Mouse (Mus musculus) splenic B cell, adult 2 months (primary cell): ENCODE measurements at regions not wholly inside any gene's neighbourhood (a gene's known extent, or its start where the extent isn't known, plus 50 kb on each side); places are given as distances from the start of the nearest gene placed in this dataset.
"Not testable (repeated sequence)": the region's sequence is repeated elsewhere in the genome, so short reads cannot be mapped to it uniquely, and the experiment has no call there.

Source experiments
- DNase-seq: peaks from one replicate; pipeline ENCODE4 v3.0.0-alpha.2; 2011; ENCODE audit warnings: low read depth, low spot score
- H3K27me3 ChIP-seq: 2 replicates; pipeline ENCODE4 v1.6.1; 2012; ENCODE audit warnings: mild to moderate bottlenecking, low read length, moderate library complexity, mixed read lengths; ENCODE audit not compliant: control insufficient read depth, poor library complexity, insufficient read depth, severe bottlenecking
- H3K36me3 ChIP-seq: 2 replicates; pipeline ENCODE4 v1.6.1; 2012; ENCODE audit warnings: mild to moderate bottlenecking, low read length, moderate library complexity, mixed read lengths; ENCODE audit not compliant: control insufficient read depth, poor library complexity, insufficient read depth, severe bottlenecking

- DNase-seq = peak; percentile 6
- H3K36me3 ChIP-seq = no peaks in the 10 kb centered on the region
- no peaks in the 10 kb centered on the region for H3K27me3 ChIP-seq
Observed at GRCm38 (mm10) chr4:61998366-61998765, 55.6 kb downstream of the Mup20 start.

DNA sequence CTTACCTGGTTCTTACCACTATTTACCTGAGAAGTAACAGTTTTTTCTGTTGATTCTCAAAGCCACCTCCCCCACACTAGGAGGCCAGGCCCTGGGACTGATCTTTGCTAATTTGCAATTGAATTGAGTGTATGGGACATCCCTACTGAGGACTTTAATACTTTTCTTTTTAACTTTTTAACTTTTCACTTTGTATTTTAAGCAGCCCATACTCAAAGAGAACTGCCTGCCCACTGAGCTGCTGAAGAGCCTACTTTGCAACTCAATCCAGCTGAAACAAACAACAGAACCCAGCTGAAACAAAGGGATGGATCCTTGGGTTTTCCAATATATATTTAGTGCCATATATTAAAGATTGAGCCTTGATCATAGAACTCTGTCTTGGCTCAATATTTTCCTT, 64.0 kb downstream of the Mup20 start:
- not testable (repeated sequence) for H3K27me3 ChIP-seq, DNase-seq, H3K36me3 ChIP-seq

- Histone ChIP-seq H3K27me3 (no peaks in the 10 kb centered on the region), H3K36me3 (no peaks in the 10 kb centered on the region)
- DNase-seq = no peak
Observed at GRCm38 (mm10) chr4:61976159-61976558, 77.8 kb downstream of the Mup20 start.

DNA sequence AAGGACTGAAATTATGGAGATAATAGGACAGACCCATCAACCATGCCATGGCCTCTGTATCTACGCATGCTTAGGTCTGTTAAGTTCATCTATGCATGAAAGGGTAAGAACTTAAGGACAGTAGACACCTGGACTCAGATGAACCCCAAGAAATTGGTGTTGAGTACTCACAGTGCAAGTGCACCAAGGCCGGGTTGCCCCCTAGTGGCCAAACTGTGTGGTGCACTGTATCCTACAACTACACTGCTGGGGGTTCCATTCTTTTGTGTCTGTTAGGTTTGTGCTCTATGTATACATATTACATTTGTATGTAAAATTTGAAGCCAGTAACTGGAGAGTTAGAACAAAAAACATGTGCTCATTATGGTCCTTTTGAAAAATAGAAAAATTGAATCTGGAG, 80.7 kb downstream of the Mup20 start:
- DNase-seq = peak; percentile 2
- Histone ChIP-seq H3K27me3 (no peaks in the 10 kb centered on the region), H3K36me3 (no peaks in the 10 kb centered on the region)

DNA sequence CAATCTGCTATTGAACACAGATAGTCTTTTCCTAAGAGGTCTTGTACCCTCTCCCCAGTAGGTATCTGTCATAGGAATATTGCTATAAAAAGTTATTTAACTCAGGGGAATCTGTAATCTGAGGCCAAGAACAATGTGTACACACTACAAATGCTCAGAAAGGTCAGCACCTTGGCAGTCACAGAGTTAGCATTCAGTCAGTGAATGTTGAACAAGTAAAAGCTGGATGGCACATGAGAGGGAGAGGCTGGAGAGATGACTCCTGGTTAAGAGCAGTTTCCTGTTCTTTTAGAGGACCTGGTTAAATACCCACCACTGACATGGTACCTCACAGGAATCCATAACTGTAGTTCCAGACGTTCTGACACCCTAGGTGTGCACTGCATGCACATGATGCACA, 84.3 kb downstream of the Mup20 start:
- no peak for DNase-seq
- Histone ChIP-seq H3K27me3 (no peaks in the 10 kb centered on the region), H3K36me3 (no peaks in the 10 kb centered on the region)

DNA sequence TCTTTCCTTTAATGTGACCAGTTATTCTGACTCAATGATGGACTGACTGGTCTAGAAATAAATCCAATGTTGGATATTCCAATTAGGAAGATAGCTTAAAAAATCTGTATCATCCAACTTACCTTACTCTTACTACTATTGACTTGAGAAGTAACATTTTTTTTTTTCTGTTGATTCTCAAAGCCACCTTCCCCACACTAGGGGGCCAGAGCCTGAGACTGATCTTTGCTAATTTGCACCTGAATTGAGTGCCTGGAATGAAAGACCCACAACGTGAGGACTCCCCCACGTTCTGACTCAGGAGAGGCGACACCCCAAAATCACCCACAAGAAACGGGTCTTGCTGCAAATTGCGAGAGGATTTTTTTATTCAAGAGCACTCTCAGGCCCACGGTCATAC, 86.3 kb downstream of the Mup20 start:
- not testable (repeated sequence) for H3K27me3 ChIP-seq, DNase-seq, H3K36me3 ChIP-seq

DNA sequence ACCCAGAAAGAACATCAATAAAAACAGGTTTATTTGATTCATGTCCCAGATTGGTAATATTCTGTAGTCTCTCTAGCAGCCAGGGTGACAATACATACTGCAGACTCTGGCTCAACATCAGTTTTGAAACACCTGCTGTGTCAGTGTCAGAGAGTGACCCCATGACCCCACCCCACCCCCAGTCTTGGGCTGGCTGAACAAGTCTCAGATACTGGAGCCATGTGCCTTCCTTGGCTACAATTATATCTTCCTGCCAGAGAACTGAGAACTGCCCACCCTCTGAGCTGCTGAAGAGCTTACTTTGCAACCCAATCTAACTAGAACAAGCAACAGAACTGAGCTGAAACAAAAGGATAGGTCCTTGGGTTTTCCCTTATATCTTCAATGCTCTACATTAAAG, 91.6 kb downstream of the Mup20 start:
- no peak for DNase-seq
- Histone ChIP-seq H3K27me3 (no peaks in the 10 kb centered on the region), H3K36me3 (no peaks in the 10 kb centered on the region)
